Mouse (Mus musculus) neural tube, embryonic 12.5 days (tissue): ENCODE results near the gene Mok. TPM values are rescaled to one million over a fixed set of nuclear protein-coding genes. Genes with fewer than 3 reads are reported as not detected.

Source experiments
- ATAC-seq: fragments of 200-750 bp; cut with Nextera tagmentation; 2 replicates; pipeline ENCODE4 v1.8.0; 2017; ENCODE audit warnings: low read depth, mild to moderate bottlenecking, moderate TSS enrichment, moderate library complexity; ENCODE audit not compliant: low FRiP score
- H3K27ac ChIP-seq: fragments of 300-500 bp; sonication (generic); 2 replicates; pipeline ENCODE4 v1.5.1; 2016
- H3K27me3 ChIP-seq: fragments of 300-500 bp; sonication (generic); replicated peaks from 2 replicates; pipeline ENCODE4 v1.6.1; 2016; ENCODE audit warnings: mild to moderate bottlenecking
- H3K36me3 ChIP-seq: fragments of 300-500 bp; sonication (generic); 2 replicates; pipeline ENCODE4 v1.6.1; 2016; ENCODE audit warnings: mild to moderate bottlenecking
- H3K4me1 ChIP-seq: fragments of 300-500 bp; sonication (generic); 2 replicates; pipeline ENCODE4 v1.6.1; 2016
- H3K4me2 ChIP-seq: fragments of 300-500 bp; sonication (generic); replicated peaks from 2 replicates; pipeline ENCODE4 v1.6.1; 2016; ENCODE audit warnings: mild to moderate bottlenecking
- H3K4me3 ChIP-seq: fragments of 300-500 bp; sonication (generic); 2 replicates; pipeline ENCODE4 v1.5.1; 2016
- H3K9ac ChIP-seq: fragments of 300-500 bp; sonication (generic); 2 replicates; pipeline ENCODE4 v1.6.1; 2016; ENCODE audit warnings: mild to moderate bottlenecking
- H3K9me3 ChIP-seq: fragments of 300-500 bp; sonication (generic); 2 replicates; pipeline ENCODE4 v1.6.1; 2016; ENCODE audit warnings: mild to moderate bottlenecking
- WGBS: fragments of 180-500 bp; shearing (Covaris S2); methylation state at CpG from one replicate; pipeline ENCODE4 v1.1.7; 2016; 5-methylcytosine and 5-hydroxymethylcytosine counted together
- polyA plus RNA-seq: library from polyadenylated mRNA; unstranded; fragments of >200 nt; fragmentation: Nextera tagmentation; extraction: Ambion mirVana; gene quantifications from 2 replicates; pipeline ENCODE4 v1.2.1, GENCODE M21; 2016

Gene Mok
- polyA plus RNA-seq, 1 experiment from 2014 or later: 10.2 TPM

- Histone ChIP-seq H3K9ac (no peak overlapping the region), H3K4me3 (no peak overlapping the region), H3K9me3 (no peaks in the 10 kb centered on the region), H3K4me1 (no peaks in the 10 kb centered on the region), H3K27ac (no peak overlapping the region), H3K36me3 (no peaks in the 10 kb centered on the region), H3K4me2 (no peak overlapping the region), H3K27me3 (no peaks in the 10 kb centered on the region)
- ATAC-seq: no peak
- 99% methylated on average over 2 of the region's 2 CpGs for WGBS
Observed at GRCm38 (mm10) chr12:110821787-110822186, 19.0 kb downstream of the Mok start.

- no peaks in the 10 kb centered on the region for H3K36me3 ChIP-seq
- no peak overlapping the region for H3K9ac ChIP-seq
- H3K27ac ChIP-seq: no peak overlapping the region
- no peaks in the 10 kb centered on the region for H3K4me1 ChIP-seq
- ATAC-seq: no peak
- no peak overlapping the region for H3K4me3 ChIP-seq
- 80% methylated on average over 8 of the region's 8 CpGs for WGBS
- no peak overlapping the region for H3K4me2 ChIP-seq
- no peaks in the 10 kb centered on the region for H3K27me3 ChIP-seq
- no peaks in the 10 kb centered on the region for H3K9me3 ChIP-seq
Observed at GRCm38 (mm10) chr12:110819367-110819766, 21.4 kb downstream of the Mok start.

DNA sequence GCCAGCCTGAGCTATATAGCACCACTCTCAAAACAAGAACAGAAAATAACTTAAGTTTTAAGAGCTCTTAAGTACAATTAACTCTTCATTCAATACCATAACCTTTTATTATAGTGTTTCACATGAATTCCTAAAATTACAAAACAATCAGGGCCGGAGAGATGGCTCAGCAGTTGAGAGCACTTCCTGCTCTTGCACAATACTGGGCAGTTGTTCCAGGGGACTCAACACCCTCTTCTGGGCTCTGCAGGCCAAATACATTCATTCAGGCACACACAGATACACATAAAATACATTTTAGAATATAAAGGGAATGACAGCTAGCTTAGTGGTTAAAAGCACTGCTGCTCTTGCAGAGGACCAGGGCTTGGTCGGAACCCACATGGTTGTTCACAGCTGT, 23.9 kb downstream of the Mok start:
- no peak for ATAC-seq
- no peaks in the 10 kb centered on the region for H3K27me3 ChIP-seq
- H3K9me3 ChIP-seq: no peaks in the 10 kb centered on the region
- no peaks in the 10 kb centered on the region for H3K4me1 ChIP-seq
- H3K9ac ChIP-seq: no peak overlapping the region
- H3K27ac ChIP-seq: no peak overlapping the region
- 92% methylated on average over 2 of the region's 2 CpGs for WGBS
- no peak overlapping the region for H3K4me2 ChIP-seq
- peaks cover 9% of the 10 kb centered on the region for H3K36me3 ChIP-seq
- no peak overlapping the region for H3K4me3 ChIP-seq

GRCm38 (mm10) chr12:110814924-110815323, 25.8 kb downstream of the Mok start:
- no peaks in the 10 kb centered on the region for H3K27me3 ChIP-seq
- H3K27ac ChIP-seq: no peak overlapping the region
- WGBS: 78% methylated on average over 17 of the region's 17 CpGs
- no peak overlapping the region for H3K4me3 ChIP-seq
- no peak overlapping the region for H3K4me2 ChIP-seq
- H3K36me3 ChIP-seq: peaks cover 16% of the 10 kb centered on the region
- no peak overlapping the region for H3K9ac ChIP-seq
- H3K9me3 ChIP-seq: no peaks in the 10 kb centered on the region
- no peaks in the 10 kb centered on the region for H3K4me1 ChIP-seq
- ATAC-seq: no peak

DNA sequence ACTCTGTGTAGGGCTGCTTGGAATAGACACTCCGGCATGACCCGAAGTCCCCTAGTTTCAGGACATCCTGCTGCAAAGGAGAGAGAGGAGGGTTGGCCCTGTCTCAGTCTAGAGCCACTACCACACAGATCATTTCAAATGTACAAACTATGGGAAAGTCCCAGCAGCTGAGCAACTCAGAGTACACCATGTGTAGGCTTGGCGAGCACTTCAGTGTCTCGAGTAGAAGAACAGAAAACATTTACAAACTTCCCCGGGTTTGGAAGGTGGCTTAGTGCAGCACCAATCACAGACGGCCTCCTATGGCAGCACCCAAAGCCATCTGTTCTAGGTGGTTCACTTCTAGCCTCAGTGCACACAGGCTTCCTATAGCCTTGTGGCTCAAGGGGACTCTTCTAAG, 27.1 kb downstream of the Mok start:
- no peak for ATAC-seq
- H3K4me2 ChIP-seq: no peak overlapping the region
- no peaks in the 10 kb centered on the region for H3K9me3 ChIP-seq
- WGBS: 93% methylated on average over 6 of the region's 6 CpGs
- no peak overlapping the region for H3K4me3 ChIP-seq
- no peaks in the 10 kb centered on the region for H3K27me3 ChIP-seq
- no peak overlapping the region for H3K27ac ChIP-seq
- H3K9ac ChIP-seq: no peak overlapping the region
- H3K36me3 ChIP-seq: peaks cover 18% of the 10 kb centered on the region
- H3K4me1 ChIP-seq: 0 out of 2 replicates have a peak, but pooled peaks cover under 1% of the 10 kb centered on the region

DNA sequence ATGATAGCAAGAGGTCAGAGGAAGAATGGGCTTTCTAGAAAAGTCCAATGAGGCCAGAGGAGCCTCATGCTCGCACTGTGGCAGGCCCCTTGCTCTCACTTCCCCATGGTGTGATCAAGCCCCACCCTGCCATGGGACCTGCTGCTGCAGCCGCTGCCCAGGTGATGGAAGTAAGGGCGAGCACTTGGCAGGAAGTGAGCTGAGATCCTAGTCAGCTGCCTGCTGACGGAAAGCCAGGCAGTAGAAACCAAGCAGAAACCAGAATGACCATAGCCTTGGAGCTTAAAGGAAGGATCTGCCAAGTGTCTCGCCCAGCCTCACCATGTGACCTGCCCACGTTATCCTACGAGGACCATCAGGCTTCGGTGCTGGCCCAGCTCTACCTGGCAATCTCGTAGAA, 27.6 kb downstream of the Mok start:
- H3K4me2 ChIP-seq: no peak overlapping the region
- no peak overlapping the region for H3K4me3 ChIP-seq
- no peaks in the 10 kb centered on the region for H3K27me3 ChIP-seq
- H3K36me3 ChIP-seq: peaks cover 18% of the 10 kb centered on the region
- H3K9me3 ChIP-seq: no peaks in the 10 kb centered on the region
- no peak overlapping the region for H3K9ac ChIP-seq
- H3K27ac ChIP-seq: no peak overlapping the region
- ATAC-seq: no peak
- WGBS: 95% methylated on average over 9 of the region's 9 CpGs
- peaks cover 6% of the 10 kb centered on the region; the same call in 1 of the 2 replicates for H3K4me1 ChIP-seq

- Histone ChIP-seq H3K4me1 (peaks cover 20% of the 10 kb centered on the region), H3K27me3 (0 out of 2 replicates have a peak, but pooled peaks cover 2% of the 10 kb centered on the region), H3K4me3 (no peak overlapping the region), H3K9ac (no peak overlapping the region), H3K27ac (no peak overlapping the region), H3K4me2 (no peak overlapping the region), H3K9me3 (no peaks in the 10 kb centered on the region), H3K36me3 (peaks cover 30% of the 10 kb centered on the region)
- WGBS: 76% methylated on average over 5 of the region's 5 CpGs
- ATAC-seq: no peak
Observed at GRCm38 (mm10) chr12:110808848-110809247, 31.9 kb downstream of the Mok start.

GRCm38 (mm10) chr12:110808430-110808829, 32.3 kb downstream of the Mok start:
- WGBS: 22% methylated on average over 10 of the region's 10 CpGs

GRCm38 (mm10) chr12:110806301-110806970, 34.3 kb downstream of the Mok start:
- H3K9ac ChIP-seq: no peak overlapping the region
- no peaks in the 10 kb centered on the region for H3K9me3 ChIP-seq
- peaks cover 23% of the 10 kb centered on the region; the same call in 1 of the 2 replicates for H3K36me3 ChIP-seq
- no peak overlapping the region for H3K4me2 ChIP-seq
- no peak overlapping the region for H3K4me3 ChIP-seq
- no peak overlapping the region for H3K27ac ChIP-seq
- H3K27me3 ChIP-seq: 0 out of 2 replicates have a peak, but pooled peaks cover 2% of the 10 kb centered on the region
- 81% methylated on average over 3 of the region's 3 CpGs for WGBS
- no peak for ATAC-seq
- H3K4me1 ChIP-seq: peaks cover 20% of the 10 kb centered on the region

More at GRCm38 (mm10) chr12:110808430-110808829, 32.3 kb downstream of the Mok start:
- Histone ChIP-seq H3K27me3 (0 out of 2 replicates have a peak, but pooled peaks cover 2% of the 10 kb centered on the region), H3K9me3 (no peaks in the 10 kb centered on the region), H3K4me2 (no peak overlapping the region), H3K4me1 (peaks cover 20% of the 10 kb centered on the region), H3K27ac (no peak overlapping the region), H3K4me3 (no peak overlapping the region), H3K9ac (no peak overlapping the region), H3K36me3 (peaks cover 27% of the 10 kb centered on the region)
- no peak for ATAC-seq

DNA sequence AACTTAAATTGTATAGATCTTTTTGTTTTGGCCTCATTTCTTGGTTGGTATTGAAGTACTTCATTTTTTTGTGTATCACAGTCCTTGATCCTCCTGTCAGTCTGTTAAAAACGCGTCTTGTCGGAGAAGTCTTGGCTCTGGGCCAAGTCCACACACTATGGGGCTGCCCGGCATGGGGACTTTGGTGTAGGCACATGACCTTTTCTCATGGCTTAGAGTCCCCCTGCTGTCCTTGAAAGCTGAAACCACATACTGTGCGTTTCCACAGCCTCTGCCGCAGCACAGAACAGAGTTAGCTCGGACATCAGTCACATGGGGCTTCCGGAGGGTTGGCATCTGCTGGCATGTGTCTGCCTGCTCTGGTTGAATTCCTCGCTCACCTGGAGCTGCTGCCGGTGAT, 36.5 kb downstream of the Mok start:
- no peaks in the 10 kb centered on the region for H3K9me3 ChIP-seq
- no peak for ATAC-seq
- 0 out of 2 replicates have a peak, but pooled peaks cover 2% of the 10 kb centered on the region for H3K27me3 ChIP-seq
- peaks cover 20% of the 10 kb centered on the region for H3K4me1 ChIP-seq
- no peak overlapping the region for H3K9ac ChIP-seq
- 34% methylated on average over 10 of the region's 10 CpGs for WGBS
- H3K4me2 ChIP-seq: no peak overlapping the region
- peaks cover 14% of the 10 kb centered on the region; the same call in 1 of the 2 replicates for H3K36me3 ChIP-seq
- no peak overlapping the region for H3K4me3 ChIP-seq
- no peak overlapping the region for H3K27ac ChIP-seq

- Histone ChIP-seq H3K36me3 (peaks cover 11% of the 10 kb centered on the region; the same call in 1 of the 2 replicates), H3K9ac (no peak overlapping the region), H3K27me3 (0 out of 2 replicates have a peak, but pooled peaks cover 1% of the 10 kb centered on the region), H3K27ac (no peak overlapping the region), H3K4me3 (no peak overlapping the region), H3K4me2 (no peak overlapping the region), H3K4me1 (peaks cover 11% of the 10 kb centered on the region), H3K9me3 (no peaks in the 10 kb centered on the region)
- 89% methylated on average over 5 of the region's 5 CpGs for whole genome bisulfite sequencing
- ATAC-seq: no peak
Observed at GRCm38 (mm10) chr12:110802674-110803297, 38.0 kb downstream of the Mok start.

DNA sequence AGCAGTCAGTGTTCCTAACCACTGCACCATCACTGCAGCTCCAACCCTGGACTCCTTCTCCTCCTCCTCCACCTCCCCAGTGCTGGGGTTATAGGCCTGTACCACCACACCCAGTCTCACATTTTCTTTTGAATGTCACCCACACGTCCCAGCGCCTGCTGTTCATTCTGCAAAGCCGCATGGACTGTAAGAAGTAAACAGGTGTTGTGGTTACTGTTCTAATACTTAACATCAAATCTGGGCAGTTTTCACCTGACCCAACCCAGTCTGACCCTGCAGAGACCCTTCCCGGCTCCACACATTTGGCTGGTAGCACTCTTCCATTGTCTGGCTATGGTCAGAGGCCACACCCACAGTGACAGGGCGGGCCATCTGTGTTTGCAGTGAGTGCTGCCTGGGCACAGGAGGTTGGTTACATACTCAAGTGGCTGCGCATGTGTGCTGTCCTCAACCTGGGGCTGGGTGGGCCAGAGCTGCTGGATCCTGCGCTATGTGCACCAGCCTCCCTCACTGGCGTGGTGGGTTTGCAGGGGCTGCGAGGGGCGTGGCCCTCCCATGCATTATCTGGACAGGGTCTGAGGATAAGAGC, 38.8 kb downstream of the Mok start:
- no peak overlapping the region for H3K9ac ChIP-seq
- no peak overlapping the region for H3K4me2 ChIP-seq
- H3K36me3 ChIP-seq: peaks cover 10% of the 10 kb centered on the region; the same call in 1 of the 2 replicates
- no peak overlapping the region for H3K4me3 ChIP-seq
- no peak overlapping the region for H3K27ac ChIP-seq
- WGBS: 86% methylated on average over 10 of the region's 10 CpGs
- no peak for ATAC-seq
- no peaks in the 10 kb centered on the region for H3K9me3 ChIP-seq
- peaks cover 8% of the 10 kb centered on the region for H3K4me1 ChIP-seq
- H3K27me3 ChIP-seq: no peaks in the 10 kb centered on the region
